Mouse (Mus musculus) lung, postnatal 25 days (tissue): Measurements from ENCODE around the gene Slc25a11.

Source experiments
- DNase-seq: peaks from one replicate; pipeline ENCODE4 v3.0.0; 2022; ENCODE audit warnings: low spot score

The Slc25a11 gene

DNA sequence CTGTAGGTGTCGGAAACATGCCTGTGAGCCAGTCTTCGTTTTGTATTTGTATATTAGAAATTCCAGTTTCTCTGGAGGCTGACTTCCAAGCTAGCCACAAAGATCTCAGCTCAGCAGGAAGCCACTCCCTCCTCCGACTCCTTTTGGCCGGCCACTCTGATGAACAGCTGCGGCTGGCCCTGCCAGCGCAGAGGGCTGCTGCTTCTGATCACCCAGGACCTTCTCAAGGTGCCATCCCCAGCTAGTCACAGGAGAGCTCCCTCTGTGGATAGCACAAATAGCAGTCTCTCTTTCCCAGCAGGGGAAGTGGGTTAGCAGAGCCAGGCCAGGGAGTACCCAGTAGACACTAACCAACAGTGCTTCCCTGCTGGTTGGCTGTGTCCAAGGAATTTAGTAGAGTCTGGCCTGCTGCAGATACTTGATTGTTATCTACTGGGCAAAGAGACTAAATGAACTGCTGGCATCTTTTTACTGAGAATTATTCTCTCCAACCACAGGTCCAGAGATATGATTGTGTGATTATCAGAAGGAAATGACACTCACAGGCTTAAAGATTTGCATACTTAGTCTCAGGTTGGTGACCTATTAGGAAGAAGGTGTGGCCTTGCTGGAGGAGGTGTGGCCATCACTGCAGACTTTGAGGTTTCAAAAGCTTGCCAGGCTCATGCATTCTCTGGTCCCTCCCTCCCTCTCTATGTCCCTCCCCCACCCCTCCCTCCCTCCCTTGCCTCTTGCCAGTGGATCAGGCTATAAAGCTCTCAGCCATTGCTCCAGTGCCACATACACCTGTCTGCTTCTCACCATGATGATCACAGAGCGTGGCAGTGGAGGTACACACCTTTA is 25.1 kb downstream of the Slc25a11 start:
- no peak for DNase-seq

DNA sequence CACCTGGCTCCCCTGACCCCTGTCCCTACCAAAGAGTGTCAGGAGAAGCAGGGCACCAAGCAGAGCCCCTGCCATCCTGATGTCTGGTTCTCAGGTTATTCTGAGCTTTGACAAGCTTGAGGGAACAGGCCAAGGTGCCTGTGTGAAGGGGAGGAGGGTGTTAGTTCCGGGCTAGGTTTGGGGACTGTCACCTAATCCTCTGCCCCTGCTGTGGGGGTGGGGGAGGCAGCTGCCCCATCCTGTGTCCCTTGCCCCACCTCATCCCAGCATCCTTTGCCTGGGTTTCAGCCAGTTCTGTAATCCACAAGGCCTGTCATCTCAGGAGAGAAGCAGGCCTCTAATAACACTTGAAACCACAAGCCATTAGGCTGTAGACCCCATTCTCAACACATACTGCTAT is 28.2 kb downstream of the Slc25a11 start, which contains the start of gene Chrne:
Gene Chrne, minus strand, starts transcription at position 116 of the 400 bp plus-strand sequence.
- DNase-seq, result no peak

DNA sequence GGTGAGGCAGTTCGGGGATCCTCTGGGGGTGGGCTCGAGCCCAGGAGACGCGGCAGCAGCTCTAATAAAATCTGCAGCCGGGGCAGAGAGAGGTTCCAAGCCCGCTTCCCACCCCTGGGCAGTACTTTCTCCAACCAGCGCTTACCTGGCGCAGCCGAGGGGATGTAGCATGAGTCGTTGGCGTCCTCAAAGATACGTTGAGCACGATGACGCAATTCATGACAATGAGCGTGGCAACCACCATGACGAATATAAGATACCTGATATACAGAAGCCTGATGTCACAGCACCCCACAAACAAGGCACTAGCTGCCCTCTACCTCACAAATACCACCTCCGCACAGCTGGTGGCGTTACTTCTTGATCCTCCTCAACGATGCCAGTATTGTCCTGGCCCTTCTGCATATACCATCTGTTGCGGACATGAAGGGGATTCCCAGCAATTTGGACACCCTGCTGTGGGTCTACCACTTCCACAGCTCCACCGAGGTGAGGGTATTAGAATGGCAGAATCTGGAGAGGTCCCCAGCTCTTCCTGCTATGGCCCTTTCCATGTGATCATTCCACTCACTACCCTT is 31.7 kb downstream of the Slc25a11 start, which contains the start of gene 4930544D05Rik:
Gene 4930544D05Rik, plus strand, starts transcription at position 333 of the 578 bp plus-strand sequence.
- no peak for DNase-seq

DNA sequence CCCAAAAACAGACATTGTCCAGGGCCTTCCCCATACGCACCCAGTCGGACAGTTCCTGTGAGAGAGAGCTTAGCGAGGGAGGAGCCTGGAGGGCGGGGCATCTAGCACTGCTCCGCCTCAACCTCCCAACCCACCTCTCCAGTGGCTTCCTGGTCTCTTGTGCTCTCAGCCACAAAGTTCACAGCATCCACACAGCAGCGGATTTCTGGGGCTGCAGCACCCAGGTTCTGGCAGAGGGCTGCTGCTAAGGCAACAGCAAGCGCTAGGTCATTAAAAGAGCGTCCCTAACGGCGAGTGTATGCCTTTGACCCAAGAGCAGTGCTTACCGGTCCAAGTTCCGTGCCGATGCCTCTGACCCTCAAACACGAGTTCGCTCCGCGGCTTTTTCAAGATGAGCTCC is 32.2 kb downstream of the Slc25a11 start:
- DNase-seq, result peak; percentile 81

DNA sequence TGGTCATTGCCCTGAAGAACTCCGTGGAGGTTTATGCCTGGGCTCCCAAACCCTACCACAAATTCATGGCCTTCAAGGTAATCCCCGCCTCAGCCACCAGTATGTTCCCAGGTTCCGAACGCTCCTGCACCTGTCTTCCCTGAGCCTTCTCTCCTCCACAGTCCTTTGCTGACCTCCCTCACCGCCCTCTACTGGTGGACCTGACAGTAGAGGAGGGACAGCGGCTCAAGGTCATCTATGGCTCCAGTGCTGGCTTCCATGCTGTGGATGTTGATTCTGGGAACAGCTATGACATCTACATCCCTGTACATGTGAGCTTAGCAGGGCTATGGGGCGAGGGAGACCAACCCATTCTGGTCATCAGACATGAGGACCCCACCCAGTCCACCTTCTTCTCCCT is 34.8 kb downstream of the Slc25a11 start:
- no peak for DNase-seq

DNA sequence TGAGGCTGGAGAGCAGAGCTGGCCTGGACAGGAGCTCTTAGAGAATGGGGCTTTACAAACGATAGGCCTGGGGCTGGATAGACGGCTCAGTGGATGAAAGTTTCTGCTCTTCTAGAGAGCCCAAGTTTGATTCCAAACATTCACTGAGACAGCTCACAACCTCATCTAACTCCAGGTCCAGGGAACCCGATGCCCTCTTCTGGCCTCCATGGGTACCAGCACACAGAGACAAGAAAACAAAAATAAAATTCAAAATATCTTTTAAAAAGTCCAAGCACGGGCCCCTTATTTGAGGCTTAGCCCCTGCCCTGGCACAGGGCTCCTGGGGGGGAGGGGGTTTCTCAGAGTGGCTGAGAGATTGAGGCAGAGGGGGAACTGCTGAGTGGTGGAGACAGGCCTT is 36.5 kb downstream of the Slc25a11 start:
- no peak for DNase-seq

DNA sequence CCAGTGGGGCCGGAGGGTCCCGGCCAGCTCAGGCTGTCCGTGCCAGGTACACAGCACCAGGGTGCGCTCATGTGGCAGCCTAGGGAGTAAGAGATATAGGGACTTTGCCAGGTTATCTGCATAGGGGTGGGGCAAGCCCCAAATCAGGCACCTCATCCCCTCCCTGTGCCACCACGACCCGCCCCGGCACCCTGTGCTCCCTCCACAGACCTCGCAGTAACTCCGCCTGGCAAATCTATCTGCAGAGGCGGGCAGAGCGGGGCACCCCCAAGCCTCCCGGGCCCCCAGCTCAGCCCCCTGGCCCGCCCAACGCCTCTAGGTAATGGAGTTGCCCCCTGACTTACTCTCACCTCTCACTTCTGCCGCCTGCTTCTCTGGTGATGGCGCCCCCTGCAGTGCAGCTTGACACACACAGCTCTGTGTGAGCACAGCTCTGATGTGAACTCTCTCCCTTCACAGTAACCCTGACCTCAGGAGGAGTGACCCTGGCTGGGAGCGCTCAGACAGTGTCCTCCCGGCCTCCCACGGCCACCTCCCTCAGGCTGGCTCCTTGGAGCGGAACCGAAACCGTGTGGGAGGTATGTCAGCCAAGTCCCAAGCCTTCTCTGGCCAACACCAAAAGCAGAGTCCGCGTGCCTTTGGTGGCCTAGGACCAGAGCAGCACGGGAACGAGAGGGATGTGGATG is 38.8 kb downstream of the Slc25a11 start:
- no peak for DNase-seq

DNA sequence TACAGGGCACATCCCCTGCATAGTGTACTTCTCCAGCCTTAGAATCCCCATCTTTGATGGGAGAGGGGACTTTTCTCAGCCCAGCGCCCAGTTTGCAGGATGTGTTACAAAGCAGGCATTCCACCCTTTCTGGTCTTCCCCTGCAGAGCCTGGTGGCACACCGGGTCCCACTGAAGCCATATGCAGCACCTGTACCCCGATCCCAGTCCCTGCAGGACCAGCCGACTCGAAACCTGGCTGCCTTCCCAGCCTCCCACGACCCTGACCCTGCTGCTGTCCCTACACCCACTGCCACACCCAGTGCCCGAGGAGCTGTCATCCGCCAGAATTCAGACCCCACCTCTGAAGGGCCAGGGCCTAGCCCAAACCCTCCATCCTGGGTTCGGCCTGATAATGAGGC is 39.7 kb downstream of the Slc25a11 start:
- DNase-seq, result no peak

DNA sequence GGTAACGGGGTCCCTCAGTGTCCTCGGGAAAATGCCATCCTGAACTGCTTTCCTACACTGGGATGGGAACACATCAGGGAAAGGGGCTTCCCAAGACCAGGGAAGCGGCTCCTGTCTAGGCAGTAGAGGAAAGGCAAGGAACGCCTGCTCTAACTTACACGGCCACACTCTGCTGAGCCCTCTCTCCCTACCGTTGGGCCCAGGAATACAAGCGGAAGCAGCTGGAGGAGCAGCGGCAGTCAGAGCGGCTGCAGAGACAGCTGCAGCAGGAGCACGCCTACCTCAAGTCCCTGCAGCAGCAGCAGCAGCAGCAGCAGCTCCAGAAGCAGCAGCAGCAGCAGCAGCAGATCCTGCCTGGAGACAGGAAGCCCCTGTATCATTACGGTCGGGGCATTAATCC is 40.6 kb downstream of the Slc25a11 start:
- DNase-seq, result no peak

DNA sequence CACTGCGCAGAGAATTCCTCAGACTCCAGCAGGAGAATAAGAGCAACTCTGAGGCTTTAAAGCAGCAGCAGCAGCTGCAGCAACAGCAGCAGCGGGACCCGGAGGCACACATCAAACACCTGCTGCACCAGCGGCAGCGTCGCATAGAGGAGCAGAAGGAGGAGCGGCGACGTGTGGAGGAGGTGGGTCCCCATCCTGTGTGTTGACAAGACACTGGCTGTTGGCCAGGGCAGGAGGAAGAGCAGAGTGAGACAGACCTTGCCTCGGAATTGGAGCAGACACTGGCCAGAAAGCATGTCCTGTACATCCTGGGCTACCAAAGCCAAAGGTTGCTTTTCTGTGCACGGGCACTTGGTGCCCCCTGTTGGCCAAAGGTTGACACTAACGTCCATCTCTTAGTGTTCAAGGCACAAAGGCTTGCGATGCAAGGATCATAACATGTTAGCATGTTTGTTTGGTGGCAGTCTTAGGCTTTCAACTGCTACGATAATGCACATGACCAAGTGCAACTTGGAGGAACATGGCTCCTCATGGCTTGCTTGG is 42.2 kb downstream of the Slc25a11 start:
- peak; percentile 80 for DNase-seq

DNA sequence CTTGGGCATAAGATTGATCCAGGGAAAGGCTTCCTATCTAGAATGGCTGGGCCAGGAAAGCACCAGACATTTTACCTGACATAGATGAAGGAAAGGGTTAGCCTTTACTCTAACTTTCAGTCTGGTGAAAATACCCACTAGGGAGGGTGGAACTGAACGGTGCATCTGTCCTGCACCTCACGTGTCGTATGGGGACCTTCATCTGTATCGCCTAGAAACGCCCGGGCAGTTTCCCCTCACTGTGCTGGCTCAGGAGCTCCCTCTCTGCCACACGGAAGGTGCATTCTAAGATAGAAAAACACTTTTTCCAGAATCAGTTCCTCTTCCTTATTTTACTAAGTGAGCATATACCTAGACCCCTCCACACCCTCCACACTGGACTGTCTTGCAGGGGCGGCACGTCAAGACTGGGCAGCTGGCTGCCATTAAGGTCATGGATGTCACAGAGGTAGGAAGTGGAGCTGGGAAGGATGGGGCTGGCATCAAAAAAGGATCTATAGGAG is 48.8 kb downstream of the Slc25a11 start:
- DNase-seq, result no peak

DNA sequence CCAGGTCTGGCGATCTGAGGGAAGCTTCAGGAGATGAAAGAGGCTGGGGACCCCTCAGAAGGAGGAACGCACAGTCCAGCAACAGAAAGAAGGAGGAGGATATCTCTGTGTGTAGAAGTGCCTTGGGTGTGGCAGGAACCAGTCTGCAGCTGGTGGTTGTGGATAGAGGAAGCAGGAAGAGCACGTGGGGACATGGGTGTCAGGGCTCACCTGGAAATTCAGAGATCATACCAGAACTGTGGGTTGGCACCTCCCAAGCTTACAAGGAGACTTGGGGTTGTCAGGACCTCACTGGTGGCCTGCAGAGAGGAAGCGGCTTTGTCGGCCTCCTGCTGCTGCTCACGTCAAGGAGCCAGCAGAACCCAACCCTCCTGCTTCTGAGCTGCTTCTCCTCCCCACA is 50.0 kb downstream of the Slc25a11 start:
- DNase-seq, result no peak

DNA sequence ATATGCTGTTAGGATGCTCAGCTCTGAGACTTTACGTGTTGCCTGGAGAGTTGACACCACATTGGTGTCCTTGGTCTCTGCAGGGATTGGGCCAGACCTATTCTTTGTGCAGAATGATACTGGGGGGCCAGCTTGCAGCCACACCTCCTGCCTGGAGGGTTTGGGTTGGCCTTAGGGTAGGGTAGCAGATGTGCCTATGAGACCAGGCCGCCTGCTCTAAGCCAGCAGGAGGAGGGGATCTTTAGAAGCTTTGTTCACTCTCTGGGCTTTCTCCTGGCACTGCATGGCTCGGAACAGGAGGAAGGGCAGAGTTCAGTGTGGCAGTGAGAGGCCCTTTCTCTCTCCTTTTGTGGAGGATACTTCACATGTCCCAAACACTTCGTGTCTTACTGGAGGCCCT is 51.2 kb downstream of the Slc25a11 start:
- no peak for DNase-seq

DNA sequence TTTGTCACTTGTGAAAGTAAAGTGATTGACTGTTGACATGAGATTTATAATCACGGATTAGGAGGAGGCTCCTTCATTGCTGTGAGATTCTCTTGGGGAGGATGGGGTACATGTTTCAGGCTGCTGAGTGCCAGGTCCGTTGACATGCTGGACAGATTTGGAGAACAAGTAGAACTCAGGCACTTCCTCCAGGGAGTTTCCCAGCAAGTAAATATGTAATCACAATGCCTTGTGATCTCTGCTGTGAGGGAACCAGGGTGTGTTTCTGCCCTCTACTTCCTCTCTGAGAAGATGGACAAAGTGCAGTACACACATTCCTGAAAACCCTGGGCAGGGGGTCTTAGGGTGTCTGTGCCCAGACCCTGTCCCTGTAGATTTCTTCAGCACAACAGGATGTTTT is 51.6 kb downstream of the Slc25a11 start:
- DNase-seq, result peak; percentile 49

DNA sequence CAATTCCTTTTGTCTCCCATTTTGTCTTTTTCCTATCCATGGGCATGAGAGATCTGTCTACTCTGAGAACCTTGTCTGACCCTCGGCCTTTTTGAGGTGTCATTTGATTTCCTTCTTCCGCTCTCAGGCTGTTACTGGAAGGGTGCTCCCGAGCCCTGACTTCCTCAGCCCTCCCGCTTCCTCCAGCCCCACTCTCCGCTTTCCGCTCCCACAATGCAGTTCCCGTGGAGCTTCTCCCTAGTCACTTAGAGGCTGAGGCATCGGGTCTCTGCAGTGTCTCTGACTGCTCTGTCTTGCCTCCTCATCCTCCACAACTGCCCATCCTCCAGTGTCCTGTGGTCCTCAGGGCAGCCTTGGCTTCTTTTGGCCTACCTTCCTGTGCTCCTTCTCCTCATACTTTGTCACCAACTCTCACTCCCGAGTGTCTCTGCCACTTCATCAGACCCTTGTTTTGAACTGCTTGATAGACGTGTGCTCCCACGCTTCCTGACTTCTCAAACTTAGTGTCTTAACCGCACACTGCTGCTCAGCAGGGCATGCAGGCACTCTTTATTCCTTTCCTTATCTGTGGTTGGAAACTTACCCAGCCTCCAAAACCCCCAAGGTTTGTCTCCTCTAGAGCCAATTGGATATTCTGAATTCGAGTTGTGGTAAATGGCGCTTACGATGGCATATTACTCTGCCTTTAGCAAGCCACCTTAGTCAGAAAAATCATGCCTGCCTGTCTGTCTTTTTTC is 52.9 kb downstream of the Slc25a11 start:
- DNase-seq, result peak; percentile 64
